Mouse (Mus musculus) forebrain, embryonic 14.5 days (tissue): ENCODE data around the gene Dpf3. TPM values are rescaled to one million over a fixed set of nuclear protein-coding genes. Genes with fewer than 3 reads are reported as not detected.

Experiments used
- ATAC-seq: fragments of 200-750 bp; cut with Nextera tagmentation; 2 replicates; pipeline ENCODE4 v1.8.0; 2017; ENCODE audit warnings: mild to moderate bottlenecking, moderate library complexity
- DNase-seq: peaks from one replicate; pipeline ENCODE4 v3.0.0-alpha.2; 2015; ENCODE audit warnings: low spot score
- H3K27ac ChIP-seq: fragments of 300-500 bp; sonication (generic); 2 replicates; pipeline ENCODE4 v1.5.1; 2014; ENCODE audit warnings: low read depth, mild to moderate bottlenecking, control low read depth, low read length, moderate library complexity
- H3K27me3 ChIP-seq: fragments of 300-500 bp; sonication (generic); replicated peaks from 2 replicates; pipeline ENCODE4 v1.6.1; 2014; ENCODE audit warnings: low read length, control low read depth, mixed read lengths; ENCODE audit not compliant: control insufficient read depth, insufficient read depth
- H3K36me3 ChIP-seq: fragments of 300-500 bp; sonication (generic); 2 replicates; pipeline ENCODE4 v1.6.1; 2014; ENCODE audit warnings: low read length, control low read depth; ENCODE audit not compliant: control insufficient read depth, insufficient read depth
- H3K4me1 ChIP-seq: fragments of 300-500 bp; sonication (generic); 2 replicates; pipeline ENCODE4 v1.6.1; 2014; ENCODE audit warnings: antibody characterized with exemption, low read length, control low read depth; ENCODE audit not compliant: control insufficient read depth, insufficient read depth
- H3K4me2 ChIP-seq: fragments of 300-500 bp; sonication (generic); 2 replicates; pipeline ENCODE4 v1.6.1; 2014; ENCODE audit warnings: mild to moderate bottlenecking, control low read depth, low read length
- H3K4me3 ChIP-seq: fragments of 300-500 bp; sonication (generic); 2 replicates; pipeline ENCODE4 v1.5.1; 2014; ENCODE audit warnings: low read depth, low read length, control low read depth
- H3K9ac ChIP-seq: fragments of 300-500 bp; sonication (generic); 2 replicates; pipeline ENCODE4 v1.6.1; 2014; ENCODE audit warnings: mild to moderate bottlenecking, low read length, control low read depth, moderate library complexity
- H3K9me3 ChIP-seq: fragments of 300-500 bp; sonication (generic); replicated peaks from 2 replicates; pipeline ENCODE4 v1.6.1; 2016; ENCODE audit warnings: low read length, control low read depth, mixed read lengths; ENCODE audit not compliant: control insufficient read depth
- WGBS: fragments of 180-500 bp; shearing (Covaris S2); extraction: QIAGEN DNeasy Blood & Tissue Kit; methylation state at CpG from one replicate; pipeline ENCODE4 v1.1.7; 2014; 5-methylcytosine and 5-hydroxymethylcytosine counted together
- polyA plus RNA-seq: library from polyadenylated mRNA; unstranded; fragments of >200 nt; fragmentation: Nextera tagmentation; extraction: Ambion mirVana; gene quantifications from 2 replicates; pipeline ENCODE4 v1.2.1, GENCODE M21; 2014

Gene Dpf3
- polyA plus RNA-seq, 1 experiment from 2014 or later = 7.8 TPM

- Histone ChIP-seq H3K9me3 (no peaks in the 10 kb centered on the region), H3K27me3 (no peaks in the 10 kb centered on the region), H3K9ac (no peak overlapping the region), H3K4me2 (no peak overlapping the region), H3K4me3 (no peak overlapping the region), H3K27ac (no peak overlapping the region), H3K36me3 (no peaks in the 10 kb centered on the region), H3K4me1 (peaks cover 11% of the 10 kb centered on the region)
- no peak for ATAC-seq
- DNase-seq = no peak
- WGBS = 74% methylated on average over 6 of the region's 6 CpGs
Observed at GRCm38 (mm10) chr12:83206866-83207265, 280.6 kb downstream of the Dpf3 start.

DNA sequence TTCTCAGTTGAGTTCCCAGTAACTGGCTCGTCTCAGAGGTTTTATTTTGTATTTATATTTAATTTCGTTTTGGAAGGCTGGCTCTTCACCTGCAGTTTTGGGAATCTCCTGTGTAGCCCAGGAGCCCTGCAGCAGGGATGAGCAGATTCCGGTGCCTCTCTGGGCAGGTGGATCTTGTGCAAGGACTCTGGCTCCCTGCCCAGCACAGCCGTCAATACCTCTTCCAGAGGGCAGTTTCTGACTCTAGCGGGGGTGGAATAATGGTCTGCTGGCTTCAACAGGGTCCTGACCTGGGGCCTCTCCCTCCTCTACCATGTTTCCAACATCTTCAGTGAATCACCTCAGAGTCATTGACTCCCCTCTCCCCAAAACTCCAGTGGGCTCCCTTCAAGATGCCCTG, 283.2 kb downstream of the Dpf3 start:
- WGBS = 65% methylated on average over 5 of the region's 5 CpGs
- no peaks in the 10 kb centered on the region for H3K27me3 ChIP-seq
- peaks cover 9% of the 10 kb centered on the region for H3K4me1 ChIP-seq
- ATAC-seq (no peak), DNase-seq (no peak)
- H3K9ac ChIP-seq = no peak overlapping the region
- H3K9me3 ChIP-seq = no peaks in the 10 kb centered on the region
- H3K4me3 ChIP-seq = no peak overlapping the region
- H3K27ac ChIP-seq = no peak overlapping the region
- H3K4me2 ChIP-seq = no peak overlapping the region
- H3K36me3 ChIP-seq = no peaks in the 10 kb centered on the region

GRCm38 (mm10) chr12:83201674-83202073, 285.8 kb downstream of the Dpf3 start:
- Histone ChIP-seq H3K4me3 (no peak overlapping the region), H3K9ac (no peak overlapping the region), H3K4me2 (no peak overlapping the region), H3K27ac (no peak overlapping the region), H3K4me1 (no peaks in the 10 kb centered on the region), H3K9me3 (no peaks in the 10 kb centered on the region), H3K36me3 (no peaks in the 10 kb centered on the region), H3K27me3 (no peaks in the 10 kb centered on the region)
- ATAC-seq (no peak), DNase-seq (no peak)
- 32% methylated on average over 3 of the region's 3 CpGs for WGBS

- 75% methylated on average over 6 of the region's 6 CpGs for WGBS
- no peak overlapping the region for H3K4me2 ChIP-seq
- H3K4me3 ChIP-seq = no peak overlapping the region
- H3K4me1 ChIP-seq = no peaks in the 10 kb centered on the region
- no peaks in the 10 kb centered on the region for H3K27me3 ChIP-seq
- no peak overlapping the region for H3K9ac ChIP-seq
- H3K27ac ChIP-seq = no peak overlapping the region
- no peaks in the 10 kb centered on the region for H3K9me3 ChIP-seq
- ATAC-seq = no peak
- no peaks in the 10 kb centered on the region for H3K36me3 ChIP-seq
- DNase-seq = no peak
Observed at GRCm38 (mm10) chr12:83180561-83180960, 307.0 kb downstream of the Dpf3 start.

DNA sequence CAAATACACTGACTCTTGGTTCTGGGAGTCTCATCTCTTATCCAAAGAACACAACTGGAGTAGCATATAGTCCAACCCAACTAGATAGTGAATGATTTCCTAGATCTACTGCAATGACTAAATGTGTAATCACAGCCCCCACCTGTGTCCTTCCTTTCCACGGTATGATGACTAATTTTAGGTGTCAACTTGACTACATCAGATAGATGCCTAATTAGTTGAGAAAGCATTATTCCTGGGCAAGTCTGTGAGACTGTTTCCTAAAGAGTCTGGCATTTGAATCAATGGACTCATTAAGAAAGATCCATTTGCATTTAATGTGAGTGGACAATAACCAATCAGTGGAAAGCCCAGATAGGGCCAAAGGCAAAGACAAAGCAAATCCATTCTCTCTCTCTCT, 307.7 kb downstream of the Dpf3 start:
- Histone ChIP-seq H3K9ac (no peak overlapping the region), H3K4me3 (no peak overlapping the region), H3K27ac (no peak overlapping the region), H3K4me1 (no peaks in the 10 kb centered on the region), H3K27me3 (no peaks in the 10 kb centered on the region), H3K9me3 (no peaks in the 10 kb centered on the region), H3K4me2 (no peak overlapping the region), H3K36me3 (no peaks in the 10 kb centered on the region)
- DNase-seq (no peak), ATAC-seq (no peak)
- 50% methylated on average over 1 of the region's 1 CpGs for WGBS

GRCm38 (mm10) chr12:83178770-83179169, 308.7 kb downstream of the Dpf3 start:
- 83% methylated on average over 2 of the region's 2 CpGs for WGBS
- H3K4me2 ChIP-seq = no peak overlapping the region
- no peaks in the 10 kb centered on the region for H3K36me3 ChIP-seq
- H3K27ac ChIP-seq = no peak overlapping the region
- no peak overlapping the region for H3K4me3 ChIP-seq
- H3K9ac ChIP-seq = no peak overlapping the region
- ATAC-seq (no peak), DNase-seq (no peak)
- H3K9me3 ChIP-seq = no peaks in the 10 kb centered on the region
- H3K4me1 ChIP-seq = no peaks in the 10 kb centered on the region
- H3K27me3 ChIP-seq = no peaks in the 10 kb centered on the region

DNA sequence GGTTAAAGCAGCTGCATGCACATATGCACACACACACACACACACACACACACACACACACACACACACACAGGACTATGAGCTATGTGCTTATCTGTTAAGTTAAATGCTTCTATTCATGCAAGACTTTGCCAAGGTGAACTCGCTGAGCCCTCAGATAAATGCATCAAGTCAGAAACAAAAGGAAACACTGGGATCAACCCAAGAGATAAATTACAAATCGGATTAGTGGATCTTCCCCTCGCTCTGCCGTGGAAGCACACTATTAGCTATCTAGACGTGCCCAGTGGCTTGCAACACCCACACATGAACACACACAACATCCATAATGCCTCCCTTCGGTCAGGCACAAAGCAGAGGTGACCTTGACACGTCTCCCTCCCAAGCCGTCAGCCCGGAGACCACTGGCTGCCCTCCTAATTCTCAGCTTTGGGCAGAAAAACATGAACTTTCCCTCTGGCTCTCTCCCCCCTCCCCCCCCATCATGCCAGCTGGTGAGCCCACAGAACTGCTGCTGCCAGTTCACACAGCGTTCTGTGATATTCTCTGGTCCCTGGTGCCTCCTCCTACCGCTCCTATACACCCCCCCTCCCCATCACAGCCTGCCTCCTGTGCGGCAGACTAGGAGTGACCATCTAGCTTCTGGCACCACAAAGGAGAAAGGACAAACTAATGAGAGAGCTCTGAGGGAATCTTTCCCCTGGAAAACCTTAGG, 317.9 kb downstream of the Dpf3 start:
- Histone ChIP-seq H3K4me3 (no peak overlapping the region), H3K9me3 (no peaks in the 10 kb centered on the region), H3K27ac (peak overlapping the region; percentile 11; the same call in 1 of the 2 replicates), H3K36me3 (no peaks in the 10 kb centered on the region), H3K4me1 (peaks cover 3% of the 10 kb centered on the region; the same call in 1 of the 2 replicates), H3K9ac (no peak overlapping the region), H3K4me2 (no peak overlapping the region), H3K27me3 (no peaks in the 10 kb centered on the region)
- ATAC-seq (no peak), DNase-seq (peak; percentile 41)
- WGBS = 47% methylated on average over 12 of the region's 12 CpGs

DNA sequence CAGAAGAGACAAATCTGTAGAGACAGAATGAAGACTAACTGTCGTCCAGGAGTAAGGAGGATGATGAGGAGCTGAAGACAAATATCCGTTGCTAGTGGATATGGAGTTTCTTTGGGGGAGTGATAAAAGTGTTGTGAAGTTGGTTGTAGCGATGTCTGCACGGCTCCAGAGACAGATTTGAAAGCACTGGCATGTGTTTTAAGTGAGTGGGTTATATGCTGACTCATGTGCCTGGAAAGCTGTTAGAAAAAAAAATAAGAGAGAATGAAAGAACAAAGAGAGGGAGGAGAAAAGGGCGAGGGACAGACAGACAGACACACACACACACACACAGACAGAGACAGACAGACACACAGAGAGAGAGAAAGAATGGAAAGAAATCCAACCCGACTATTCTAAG, 319.2 kb downstream of the Dpf3 start:
- ATAC-seq = no peak
- H3K4me1 ChIP-seq = peaks cover 3% of the 10 kb centered on the region; the same call in 1 of the 2 replicates
- 84% methylated on average over 6 of the region's 6 CpGs for WGBS
- H3K36me3 ChIP-seq = no peaks in the 10 kb centered on the region
- no peak for DNase-seq
- no peak overlapping the region for H3K9ac ChIP-seq
- no peaks in the 10 kb centered on the region for H3K27me3 ChIP-seq
- no peak overlapping the region for H3K27ac ChIP-seq
- H3K9me3 ChIP-seq = no peaks in the 10 kb centered on the region
- no peak overlapping the region for H3K4me3 ChIP-seq
- no peak overlapping the region for H3K4me2 ChIP-seq

DNA sequence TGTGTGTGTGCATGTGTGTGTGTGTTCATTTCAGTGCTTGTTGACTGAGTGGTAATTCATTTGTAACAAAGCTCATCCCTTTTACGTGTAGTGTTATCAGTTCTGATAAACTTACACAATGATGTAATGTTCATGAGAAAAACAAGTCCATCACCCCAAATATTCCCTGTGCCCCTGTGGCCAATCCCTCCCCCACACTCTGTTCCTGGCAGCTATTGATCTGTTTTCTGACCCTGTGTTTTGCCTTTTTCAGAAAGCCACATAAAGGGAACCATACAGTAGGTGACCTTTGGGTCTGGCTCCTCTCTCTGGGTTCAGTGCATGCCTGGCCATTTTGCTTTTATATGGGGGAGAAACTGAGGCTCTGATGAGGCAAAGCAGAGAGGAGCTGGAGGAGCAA, 322.5 kb downstream of the Dpf3 start:
- 94% methylated on average over 1 of the region's 1 CpGs for WGBS
- no peak overlapping the region for H3K9ac ChIP-seq
- H3K9me3 ChIP-seq = no peaks in the 10 kb centered on the region
- no peak overlapping the region for H3K4me3 ChIP-seq
- H3K27ac ChIP-seq = no peak overlapping the region
- DNase-seq = no peak
- H3K4me2 ChIP-seq = no peak overlapping the region
- H3K4me1 ChIP-seq = no peaks in the 10 kb centered on the region; the same call in 1 of the 2 replicates
- ATAC-seq = no peak
- no peaks in the 10 kb centered on the region for H3K27me3 ChIP-seq
- no peaks in the 10 kb centered on the region for H3K36me3 ChIP-seq
